ENCODE assay signal across 17 mouse cellular contexts in genomic region chr7:24585995-24586394, GRCm38 (mm10). TPM values are rescaled to one million over a fixed set of nuclear protein-coding genes. Genes with fewer than 3 reads are reported as not detected.
A peak's percentile ranks its signal among the peaks of the same experiment; 100 is the strongest.
DNase-seq lines count a peak whose midpoint lies in the region; ATAC-seq lines count a peak whose summit lies in the region.
"Had no signal": no experiment of that assay in that cellular context is flagged by ENCODE, and none has a peak within 500 bp of the region (broad histone marks: within the 10 kb centered on the region; RNA-seq: fewer than 3 reads in every experiment).

No protein-coding gene starts in this region.

- H3K9ac ChIP-seq in kidney, embryonic 14.5 days (ENCODE audit: low read depth, low read length): no peak overlapping the region
- no peak overlapping the region for H3K9ac ChIP-seq in hindbrain, embryonic 15.5 days
- no peak overlapping the region for H3K9ac ChIP-seq in midbrain, embryonic 15.5 days

- 50% methylated on average over 16 of the region's 16 CpGs for WGBS in kidney, embryonic 14.5 days
- WGBS in hindbrain, embryonic 15.5 days: 34% methylated on average over 16 of the region's 16 CpGs
- WGBS in midbrain, embryonic 15.5 days: 34% methylated on average over 16 of the region's 16 CpGs

- ATAC-seq in kidney, embryonic 14.5 days (ENCODE audit: low FRiP score, low TSS enrichment): peak; percentile 37; the same call in 1 of the 2 replicates
- peak; percentile 27; the same call in 1 of the 2 replicates for ATAC-seq in hindbrain, embryonic 15.5 days (ENCODE audit: low FRiP score, low read depth)
- ATAC-seq in midbrain, embryonic 15.5 days (replicated peaks): peak; percentile 21; the same call in 1 of the 2 replicates
- no peak for ATAC-seq in granulocyte monocyte progenitor cell, adult 5-6 weeks (replicated peaks; ENCODE audit: poor library complexity, severe bottlenecking)

- H3K27ac ChIP-seq in kidney, embryonic 14.5 days (ENCODE audit: low read depth, low read length): no peak overlapping the region
- H3K27ac ChIP-seq in hindbrain, embryonic 15.5 days (replicated peaks): no peak overlapping the region
- H3K27ac ChIP-seq in midbrain, embryonic 15.5 days: no peak overlapping the region
- H3K27ac ChIP-seq: macrophage had no signal

- H3K9me3 ChIP-seq in kidney, embryonic 14.5 days (ENCODE audit: control insufficient read depth, low read length): peaks cover 10% of the 10 kb centered on the region
- no peaks in the 10 kb centered on the region for H3K9me3 ChIP-seq in hindbrain, embryonic 15.5 days
- H3K9me3 ChIP-seq in midbrain, embryonic 15.5 days: no peaks in the 10 kb centered on the region

- no peak overlapping the region for H3K4me2 ChIP-seq in kidney, embryonic 14.5 days (replicated peaks; ENCODE audit: low read depth, low read length)
- H3K4me2 ChIP-seq in hindbrain, embryonic 15.5 days: peak overlapping the region; percentile 60
- H3K4me2 ChIP-seq in midbrain, embryonic 15.5 days: peak overlapping the region; percentile 2; the same call in 1 of the 2 replicates
- H3K4me2 ChIP-seq: heart, embryonic 11.5 days had no signal

- peaks cover 14% of the 10 kb centered on the region for H3K27me3 ChIP-seq in kidney, embryonic 14.5 days (ENCODE audit: control insufficient read depth, insufficient read depth, low read length)
- peaks cover 19% of the 10 kb centered on the region for H3K27me3 ChIP-seq in hindbrain, embryonic 15.5 days
- H3K27me3 ChIP-seq in midbrain, embryonic 15.5 days (replicated peaks): peaks cover 17% of the 10 kb centered on the region

- no peaks in the 10 kb centered on the region for H3K36me3 ChIP-seq in kidney, embryonic 14.5 days (ENCODE audit: control insufficient read depth, insufficient read depth, low read length)
- no peaks in the 10 kb centered on the region for H3K36me3 ChIP-seq in hindbrain, embryonic 15.5 days
- H3K36me3 ChIP-seq in midbrain, embryonic 15.5 days (replicated peaks): no peaks in the 10 kb centered on the region

- peaks cover 4% of the 10 kb centered on the region; the same call in 1 of the 2 replicates for H3K4me1 ChIP-seq in kidney, embryonic 14.5 days (ENCODE audit: control insufficient read depth, insufficient read depth, low read length)
- H3K4me1 ChIP-seq in hindbrain, embryonic 15.5 days (replicated peaks): peaks cover 14% of the 10 kb centered on the region
- H3K4me1 ChIP-seq in midbrain, embryonic 15.5 days: peaks cover 10% of the 10 kb centered on the region; the same call in 1 of the 2 replicates

- DNase-seq in kidney, postnatal 14 days: no peak
- DNase-seq in ZHBTc4 (ENCODE audit: low read depth, low spot score): peak; percentile 56
- no peak for DNase-seq in liver
- no peak for DNase-seq in natural killer cell, adult 2 months (ENCODE audit: low spot score in 2 of 2)
- DNase-seq: adrenal gland, adult 2 months; cerebellum, adult 9-11 months; kidney, adult 9 months; layer of hippocampus, adult 9-11 months; thymus, adult 2 months had no signal

- H3K4me3 ChIP-seq in kidney, embryonic 14.5 days (ENCODE audit: low read length): no peak overlapping the region
- no peak overlapping the region; the same call in 1 of the 2 replicates for H3K4me3 ChIP-seq in hindbrain, embryonic 15.5 days
- 0 out of 2 replicates have a peak overlapping the region, but pooled peaks have one; percentile 0 for H3K4me3 ChIP-seq in midbrain, embryonic 15.5 days

RNA-seq across cellular contexts. Expression of gene Ethe1, which starts 1.3 kb away (rescaled TPM):
- 51.8 and 53.6 TPM in 2 replicates for polyA plus RNA-seq in kidney, embryonic 14.5 days (2014; fragmentation: Nextera tagmentation; extraction: Ambion mirVana)
- 27.4 and 27.5 TPM in 2 replicates for polyA plus RNA-seq in hindbrain, embryonic 15.5 days (2015; fragmentation: Nextera tagmentation; extraction: Ambion mirVana)
- polyA plus RNA-seq in midbrain, embryonic 15.5 days (2015; fragmentation: Nextera tagmentation; extraction: Ambion mirVana): 25.4 and 25.8 TPM in 2 replicates
- total RNA-seq in granulocyte monocyte progenitor cell, adult 5-6 weeks (2014; fragmentation: Nextera tagmentation): 50.4 and 71.3 TPM in 2 replicates
- 23.4 and 28.3 TPM in 2 replicates for total RNA-seq in granulocyte monocyte progenitor cell, adult 5-6 weeks (2017)

RNA-seq across cellular contexts. Expression of gene Zfp575, which starts 1.4 kb away (rescaled TPM):
- polyA plus RNA-seq in kidney, embryonic 14.5 days (2014; fragmentation: Nextera tagmentation; extraction: Ambion mirVana): 2.5 and 3.0 TPM in 2 replicates
- polyA plus RNA-seq in hindbrain, embryonic 15.5 days (2015; fragmentation: Nextera tagmentation; extraction: Ambion mirVana): 14.8 and 19.7 TPM in 2 replicates
- polyA plus RNA-seq in midbrain, embryonic 15.5 days (2015; fragmentation: Nextera tagmentation; extraction: Ambion mirVana): 16.3 and 18.1 TPM in 2 replicates
- total RNA-seq in granulocyte monocyte progenitor cell, adult 5-6 weeks (2014; fragmentation: Nextera tagmentation): 0.41 and 0.75 TPM in 2 replicates
- not detected in 2 replicates for total RNA-seq in granulocyte monocyte progenitor cell, adult 5-6 weeks (2017)

RNA-seq across cellular contexts. Expression of gene Phldb3, which starts 24.6 kb away (rescaled TPM):
- polyA plus RNA-seq in kidney, embryonic 14.5 days (2014; fragmentation: Nextera tagmentation; extraction: Ambion mirVana): 0.24 and 0.32 TPM in 2 replicates
- polyA plus RNA-seq in hindbrain, embryonic 15.5 days (2015; fragmentation: Nextera tagmentation; extraction: Ambion mirVana): not detected in 2 replicates
- polyA plus RNA-seq in midbrain, embryonic 15.5 days (2015; fragmentation: Nextera tagmentation; extraction: Ambion mirVana): not detected in 2 replicates
- 1.8 and 6.4 TPM in 2 replicates for total RNA-seq in granulocyte monocyte progenitor cell, adult 5-6 weeks (2014; fragmentation: Nextera tagmentation)
- 7.6 and 13.5 TPM in 2 replicates for total RNA-seq in granulocyte monocyte progenitor cell, adult 5-6 weeks (2017)

RNA-seq across cellular contexts. Expression of gene Xrcc1, which starts 39.9 kb away (rescaled TPM):
- 109 and 136 TPM in 2 replicates for polyA plus RNA-seq in kidney, embryonic 14.5 days (2014; fragmentation: Nextera tagmentation; extraction: Ambion mirVana)
- 66.2 and 72.1 TPM in 2 replicates for polyA plus RNA-seq in hindbrain, embryonic 15.5 days (2015; fragmentation: Nextera tagmentation; extraction: Ambion mirVana)
- 67.1 and 76.5 TPM in 2 replicates for polyA plus RNA-seq in midbrain, embryonic 15.5 days (2015; fragmentation: Nextera tagmentation; extraction: Ambion mirVana)
- 72.6 and 80.6 TPM in 2 replicates for total RNA-seq in granulocyte monocyte progenitor cell, adult 5-6 weeks (2014; fragmentation: Nextera tagmentation)
- 38.6 and 40.9 TPM in 2 replicates for total RNA-seq in granulocyte monocyte progenitor cell, adult 5-6 weeks (2017)

RNA-seq across cellular contexts. Expression of gene Pinlyp, which starts 40.1 kb away (rescaled TPM):
- polyA plus RNA-seq in kidney, embryonic 14.5 days (2014; fragmentation: Nextera tagmentation; extraction: Ambion mirVana): 0.43 TPM in 1 of 2 replicates, not detected in the other
- 0.25 TPM in 1 of 2 replicates, not detected in the other for polyA plus RNA-seq in hindbrain, embryonic 15.5 days (2015; fragmentation: Nextera tagmentation; extraction: Ambion mirVana)
- not detected in 2 replicates for polyA plus RNA-seq in midbrain, embryonic 15.5 days (2015; fragmentation: Nextera tagmentation; extraction: Ambion mirVana)
- total RNA-seq in granulocyte monocyte progenitor cell, adult 5-6 weeks (2014; fragmentation: Nextera tagmentation): not detected in 2 replicates
- total RNA-seq in granulocyte monocyte progenitor cell, adult 5-6 weeks (2017): not detected in 2 replicates
- total RNA-seq: adrenal gland, adult 2 months; left cerebral cortex, postnatal 14 days had no signal
- polyA plus RNA-seq: adrenal gland, adult 2 months; heart, embryonic 11.5 days; liver, embryonic 16.5 days; macrophage had no signal
